7 mouse cellular contexts compared by ENCODE assay signal in genomic region chrX:9273377-9274002, GRCm38 (mm10). TPM values are rescaled to one million over a fixed set of nuclear protein-coding genes. Genes with fewer than 3 reads are reported as not detected.
DNase-seq lines count a peak whose midpoint lies in the region; ATAC-seq and TF ChIP-seq lines count a peak whose summit lies in the region.

No protein-coding gene starts in this region.

- H3K9me3 ChIP-seq in lung, embryonic 14.5 days (ENCODE audit: low read depth, low read length) = no peaks in the 10 kb centered on the region
- H3K9me3 ChIP-seq in erythroblast, embryonic 14.5 days (ENCODE audit: control insufficient read depth, low read length) = peaks cover 8% of the 10 kb centered on the region
- H3K9me3 ChIP-seq in limb, embryonic 13.5 days = no peaks in the 10 kb centered on the region

- no peaks in the 10 kb centered on the region for H3K36me3 ChIP-seq in lung, embryonic 14.5 days (ENCODE audit: insufficient read depth)
- peaks cover 33% of the 10 kb centered on the region for H3K36me3 ChIP-seq in erythroblast, embryonic 14.5 days (ENCODE audit: control insufficient read depth)
- no peaks in the 10 kb centered on the region for H3K36me3 ChIP-seq in limb, embryonic 13.5 days
- H3K36me3 ChIP-seq in small intestine, adult 2 months (ENCODE audit: control insufficient read depth, insufficient read depth, low read length) = no peaks in the 10 kb centered on the region

- TF ChIP-seq CTCF in lung, embryonic 14.5 days (IDR thresholded peaks at IDR 0.05; ENCODE audit: low read depth) = no peak
- TF ChIP-seq CTCF in small intestine, adult 2 months (IDR thresholded peaks at IDR 0.05; ENCODE audit: extremely low read depth, insufficient read length, insufficient replicate concordance, low read depth, low read length) = no peak

- no peak for DNase-seq in lung, embryonic 14.5 days
- DNase-seq in lung, adult 18-20 months = no peak
- no peak for DNase-seq in cerebellum, adult 11-12 months
- no peak for DNase-seq in frontal cortex, adult 2 months (ENCODE audit: extremely low spot score in 1 of 2, low spot score in 1 of 2)

- ATAC-seq in lung, embryonic 14.5 days (ENCODE audit: insufficient read depth) = no peak
- no peak for ATAC-seq in limb, embryonic 13.5 days (ENCODE audit: low FRiP score, low read depth)

- peak overlapping the region; percentile 58 for H3K4me2 ChIP-seq in lung, embryonic 14.5 days
- H3K4me2 ChIP-seq in limb, embryonic 13.5 days (replicated peaks) = peak overlapping the region; percentile 63

- TF ChIP-seq POLR2A in small intestine, adult 2 months (IDR thresholded peaks at IDR 0.05; ENCODE audit: low read depth, low read length) = no peak

- H3K4me3 ChIP-seq in lung, embryonic 14.5 days (ENCODE audit: low read depth, low read length) = peak overlapping the region; percentile 53
- H3K4me3 ChIP-seq in erythroblast, embryonic 14.5 days (replicated peaks) = peak overlapping the region; percentile 95
- H3K4me3 ChIP-seq in limb, embryonic 13.5 days = peak overlapping the region; percentile 55
- H3K4me3 ChIP-seq in small intestine, adult 2 months (ENCODE audit: low read depth, low read length) = peak overlapping the region; percentile 91

- H3K9ac ChIP-seq in lung, embryonic 14.5 days = 0 out of 2 replicates have a peak overlapping the region, but pooled peaks have one; percentile 48
- no peak overlapping the region for H3K9ac ChIP-seq in limb, embryonic 13.5 days

- H3K27ac ChIP-seq in lung, embryonic 14.5 days (ENCODE audit: low read depth) = no peak overlapping the region
- no peak overlapping the region for H3K27ac ChIP-seq in limb, embryonic 13.5 days
- H3K27ac ChIP-seq in small intestine, adult 2 months (ENCODE audit: insufficient read depth, low read depth, low read length) = peak overlapping the region; percentile 65

- 53% methylated on average over 12 of the region's 12 CpGs for WGBS in lung, embryonic 14.5 days
- WGBS in limb, embryonic 13.5 days = 60% methylated on average over 12 of the region's 12 CpGs
- WGBS in small intestine, adult 2 months = 44% methylated on average over 12 of the region's 12 CpGs

- no peaks in the 10 kb centered on the region for H3K27me3 ChIP-seq in lung, embryonic 14.5 days (ENCODE audit: insufficient read depth, low read length)
- peaks cover 6% of the 10 kb centered on the region for H3K27me3 ChIP-seq in erythroblast, embryonic 14.5 days (ENCODE audit: control insufficient read depth)
- H3K27me3 ChIP-seq in limb, embryonic 13.5 days = no peaks in the 10 kb centered on the region
- H3K27me3 ChIP-seq in small intestine, adult 2 months (ENCODE audit: control insufficient read depth, insufficient read depth, low read length) = no peaks in the 10 kb centered on the region

- H3K4me1 ChIP-seq in lung, embryonic 14.5 days (ENCODE audit: insufficient read depth) = no peaks in the 10 kb centered on the region
- peaks cover 31% of the 10 kb centered on the region for H3K4me1 ChIP-seq in erythroblast, embryonic 14.5 days (ENCODE audit: control insufficient read depth)
- H3K4me1 ChIP-seq in limb, embryonic 13.5 days = no peaks in the 10 kb centered on the region
- H3K4me1 ChIP-seq in small intestine, adult 2 months (ENCODE audit: control insufficient read depth, insufficient read depth, insufficient read length, low read length) = 0 out of 2 replicates have a peak, but pooled peaks cover 5% of the 10 kb centered on the region

RNA-seq across cellular contexts. Expression of gene Xk, which starts 0.9 kb away (rescaled TPM):
- polyA plus RNA-seq in lung, embryonic 14.5 days (2014; fragmentation: Nextera tagmentation; extraction: Ambion mirVana) = 2.7 and 3.5 TPM in 2 replicates
- 1.8 and 2.3 TPM in 2 replicates for polyA plus RNA-seq in erythroblast, embryonic 14.5 days (2012)
- polyA plus RNA-seq in limb, embryonic 13.5 days (2015; fragmentation: Nextera tagmentation; extraction: Ambion mirVana) = 0.92 and 1.0 TPM in 2 replicates
- polyA plus RNA-seq in small intestine, adult 2 months (2012; rRNA removed) = 3.7 and 10.1 TPM in 2 replicates
- polyA plus RNA-seq in frontal cortex, adult 2 months (2012; rRNA removed) = 7.5 and 8.3 TPM in 2 replicates

RNA-seq across cellular contexts. Expression of gene H2al1m, which starts 10.1 kb away (rescaled TPM):
- not detected in 2 replicates for polyA plus RNA-seq in lung, embryonic 14.5 days (2014; fragmentation: Nextera tagmentation; extraction: Ambion mirVana)
- 0.25 and 0.67 TPM in 2 replicates for polyA plus RNA-seq in erythroblast, embryonic 14.5 days (2012)
- polyA plus RNA-seq in limb, embryonic 13.5 days (2015; fragmentation: Nextera tagmentation; extraction: Ambion mirVana) = 0.29 TPM in 1 of 2 replicates, not detected in the other
- 0.24 and 2.2 TPM in 2 replicates for polyA plus RNA-seq in small intestine, adult 2 months (2012; rRNA removed)
- 0.34 and 0.58 TPM in 2 replicates for polyA plus RNA-seq in frontal cortex, adult 2 months (2012; rRNA removed)

RNA-seq across cellular contexts. Expression of gene Gm14862, which starts 16.8 kb away (rescaled TPM):
- 0.25 TPM in 1 of 2 replicates, not detected in the other for polyA plus RNA-seq in lung, embryonic 14.5 days (2014; fragmentation: Nextera tagmentation; extraction: Ambion mirVana)
- 0.08 and 0.10 TPM in 2 replicates for polyA plus RNA-seq in erythroblast, embryonic 14.5 days (2012)
- 0.23 TPM in 1 of 2 replicates, not detected in the other for polyA plus RNA-seq in limb, embryonic 13.5 days (2015; fragmentation: Nextera tagmentation; extraction: Ambion mirVana)
- polyA plus RNA-seq in small intestine, adult 2 months (2012; rRNA removed) = not detected in 2 replicates
- not detected in 2 replicates for polyA plus RNA-seq in frontal cortex, adult 2 months (2012; rRNA removed)
